Mouse (Mus musculus) frontal cortex, postnatal 14 days (tissue): ENCODE measurements around the gene Cd3eap.

Experiments
- DNase-seq, 2 experiments: peaks; one replicate each; pipeline ENCODE4 v3.0.0; 2022; ENCODE audit warnings: low spot score in 2 of 2

The Cd3eap gene

DNA sequence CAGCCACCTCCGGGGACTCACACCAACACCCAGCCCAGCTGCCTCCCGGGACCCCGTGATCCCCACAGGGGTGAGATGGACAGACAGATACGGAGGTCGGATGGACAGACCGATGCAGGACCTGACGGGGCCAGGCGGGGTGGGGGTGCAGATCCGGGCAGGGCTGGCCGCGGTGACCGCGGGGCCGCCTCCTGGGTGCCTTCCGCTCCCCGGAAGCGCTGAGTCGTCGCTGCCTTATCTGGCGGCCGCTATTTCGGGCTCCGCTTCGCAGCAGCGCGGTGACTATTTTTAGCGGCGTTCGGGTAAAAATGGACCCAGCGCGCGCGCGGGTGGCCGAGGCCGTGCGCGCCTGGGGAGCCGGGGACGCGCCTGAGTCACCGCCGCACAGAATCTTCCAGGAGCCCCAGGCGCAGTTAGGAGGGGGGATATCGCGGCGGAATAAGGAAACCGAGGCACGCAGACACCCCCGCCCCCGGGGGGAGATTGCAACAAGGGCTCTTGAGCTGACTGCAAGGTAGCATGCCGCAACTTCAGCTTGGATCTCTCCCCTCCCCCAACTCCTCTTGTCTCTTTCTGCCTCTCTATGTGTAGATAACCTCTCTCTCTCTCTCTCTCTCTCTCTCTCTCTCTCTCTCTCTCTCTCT lies 26.5 kb downstream of the Cd3eap start:
- peak; percentile 71 to 76 for DNase-seq

DNA sequence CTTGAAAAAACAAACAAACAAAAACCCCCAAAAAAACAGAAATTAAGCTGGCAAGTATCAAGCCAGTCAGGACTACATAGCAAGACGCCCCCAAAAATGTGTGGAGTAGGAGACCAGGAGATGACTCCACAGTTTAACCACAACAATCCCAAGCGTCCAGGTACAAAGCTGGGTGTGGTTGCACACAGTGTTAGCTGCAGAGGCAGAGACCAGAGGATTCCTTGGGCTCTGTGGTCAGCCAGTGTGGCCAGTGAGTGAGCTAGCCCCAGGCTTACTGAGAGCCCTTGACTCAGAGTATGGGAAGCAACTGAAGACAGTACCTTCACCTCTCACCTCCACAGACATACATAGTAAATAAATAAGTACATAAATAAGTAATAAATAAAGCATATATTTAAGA lies 27.4 kb downstream of the Cd3eap start:
- no peak for DNase-seq

DNA sequence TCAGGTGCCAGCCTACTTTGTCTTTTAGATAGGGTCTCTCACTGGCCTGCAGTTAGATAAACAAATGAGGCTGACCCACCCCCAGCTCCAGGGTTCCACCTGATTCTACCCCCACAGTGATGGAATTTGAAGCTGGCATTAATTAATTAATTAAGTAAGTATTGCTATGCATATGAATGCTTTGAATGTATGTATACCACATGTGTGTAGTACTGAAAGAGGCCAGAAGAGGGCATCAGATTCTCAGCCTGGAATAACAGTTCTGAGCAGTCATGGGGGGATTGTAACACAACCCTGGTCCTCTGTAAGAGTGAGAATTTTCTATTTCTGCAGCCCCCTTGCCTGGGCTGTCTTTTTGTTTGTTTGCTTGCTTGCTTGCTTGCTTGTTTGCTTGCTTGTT lies 30.9 kb downstream of the Cd3eap start:
- no peak for DNase-seq

DNA sequence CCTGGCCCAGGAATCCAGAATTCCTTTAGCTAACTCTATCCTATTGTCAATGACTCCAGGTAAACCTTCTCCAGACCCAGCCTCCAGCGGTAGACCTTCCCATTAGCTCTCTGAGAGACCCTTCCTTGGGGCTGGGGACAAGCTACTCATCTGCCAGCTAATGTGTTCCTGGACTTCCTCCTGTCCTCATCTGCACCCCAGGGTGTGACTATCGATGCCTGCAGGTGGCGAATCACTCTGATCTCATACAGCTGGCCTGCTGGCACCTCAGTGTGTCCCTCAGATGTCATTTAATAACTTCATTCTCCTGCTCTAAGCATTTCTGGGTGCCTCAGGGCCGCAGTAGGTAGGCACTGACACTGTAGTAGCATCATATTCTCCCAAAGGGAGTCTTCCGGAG lies 31.5 kb downstream of the Cd3eap start:
- DNase-seq, result no peak

DNA sequence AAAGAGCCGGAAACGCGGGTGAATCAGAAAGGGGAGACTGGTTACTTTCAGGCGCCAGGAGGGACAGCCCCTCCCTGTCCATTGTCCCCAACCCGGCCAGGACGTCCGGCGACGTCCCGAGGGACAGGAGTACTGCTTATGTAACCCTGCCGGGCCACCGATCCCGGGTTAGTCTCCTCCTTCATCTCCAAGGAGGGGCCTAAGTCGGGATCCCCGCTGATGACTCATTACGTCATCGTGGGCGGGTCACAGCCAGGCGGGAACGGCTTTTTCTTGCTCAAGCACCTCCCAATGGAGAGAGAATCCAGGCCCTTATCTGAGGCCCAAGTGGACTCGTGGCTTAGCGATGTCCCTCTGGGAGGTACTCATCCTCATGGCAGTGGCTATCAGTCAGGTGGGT lies 32.2 kb downstream of the Cd3eap start:
- DNase-seq, result peak; percentile 81 to 82

DNA sequence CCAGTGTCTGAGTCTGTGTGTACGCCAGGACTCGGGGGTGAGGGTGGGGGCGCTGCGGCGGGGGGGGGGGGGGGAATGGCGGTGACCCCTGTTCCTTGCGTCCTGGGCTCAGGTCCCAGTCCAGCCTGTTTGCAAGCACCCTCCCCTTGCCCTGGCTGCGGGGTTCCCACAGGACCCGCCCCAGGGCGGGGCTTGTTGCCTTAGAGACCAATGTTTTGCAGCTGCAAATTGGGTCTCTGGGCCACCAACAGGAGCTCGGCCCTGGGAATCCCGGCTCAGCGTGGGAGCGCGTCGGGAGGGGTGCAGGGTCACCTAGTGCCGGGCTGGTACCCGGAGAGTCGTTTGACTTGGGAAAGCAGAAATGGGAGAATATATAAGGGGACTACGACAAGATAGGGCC lies 32.9 kb downstream of the Cd3eap start:
- peak; percentile 56 to 59 for DNase-seq

DNA sequence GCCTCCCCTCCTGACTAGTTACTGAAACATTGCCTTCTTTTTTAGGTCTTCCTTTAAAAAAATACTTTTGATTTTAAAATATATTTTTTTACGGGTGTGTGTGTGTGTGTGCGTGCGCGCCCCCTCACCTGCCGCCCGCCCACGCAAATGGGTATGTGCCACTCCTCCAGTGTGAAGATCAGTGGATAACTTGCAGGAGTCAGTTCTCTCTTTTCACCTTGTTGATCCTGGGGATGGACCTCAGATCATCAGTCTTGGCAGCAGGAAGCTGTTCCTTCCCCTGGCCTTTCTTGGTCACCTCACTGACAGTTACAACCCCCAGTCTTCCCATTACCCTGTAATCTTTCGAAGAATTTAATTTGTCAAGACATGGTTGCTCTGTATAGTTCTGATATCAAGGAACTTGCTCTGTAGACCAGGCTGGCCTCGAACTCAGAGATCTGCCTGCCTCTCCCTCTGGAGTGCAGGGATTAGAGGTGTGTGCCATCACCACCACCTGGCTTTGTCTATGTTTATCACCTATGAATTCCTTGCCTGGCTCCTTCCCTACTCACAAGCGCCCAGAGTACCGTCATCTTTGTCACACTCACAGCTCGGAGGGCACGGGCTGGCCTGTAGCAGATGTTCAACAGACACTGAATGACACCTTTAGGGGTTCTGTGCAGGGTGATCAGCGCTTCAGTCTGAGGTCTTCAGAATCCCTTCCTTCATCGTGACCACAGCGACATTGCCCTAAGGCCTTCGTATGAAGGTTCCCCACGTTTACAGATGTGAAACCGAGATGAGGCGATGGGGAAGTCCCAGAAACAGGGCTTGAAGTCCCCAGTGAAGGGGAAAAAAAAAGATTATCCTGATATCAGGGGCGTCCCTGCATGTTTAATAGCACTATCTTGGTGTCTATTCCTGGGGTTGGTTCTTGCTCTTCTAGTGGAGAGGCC lies 33.8 kb downstream of the Cd3eap start:
- no peak for DNase-seq

DNA sequence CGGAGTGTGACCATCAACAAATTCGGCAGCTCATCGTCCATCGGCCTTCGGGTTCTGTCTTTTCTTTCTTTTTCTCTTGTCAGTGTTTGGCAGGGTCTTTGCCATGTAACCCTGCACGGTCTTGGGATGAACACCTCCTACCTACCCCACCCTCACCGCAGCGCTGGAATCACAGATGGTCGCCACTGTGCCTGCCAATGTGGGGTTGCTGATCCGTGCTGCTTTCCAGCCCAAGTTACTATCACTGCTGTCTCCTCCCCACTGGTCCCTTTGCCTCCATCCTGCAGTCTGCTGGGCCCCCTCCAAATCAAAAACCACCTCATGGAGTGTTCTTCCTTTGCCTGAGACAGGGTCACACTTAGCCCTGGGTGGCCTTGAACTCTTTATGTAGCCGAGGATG lies 35.1 kb downstream of the Cd3eap start:
- DNase-seq, result no peak

DNA sequence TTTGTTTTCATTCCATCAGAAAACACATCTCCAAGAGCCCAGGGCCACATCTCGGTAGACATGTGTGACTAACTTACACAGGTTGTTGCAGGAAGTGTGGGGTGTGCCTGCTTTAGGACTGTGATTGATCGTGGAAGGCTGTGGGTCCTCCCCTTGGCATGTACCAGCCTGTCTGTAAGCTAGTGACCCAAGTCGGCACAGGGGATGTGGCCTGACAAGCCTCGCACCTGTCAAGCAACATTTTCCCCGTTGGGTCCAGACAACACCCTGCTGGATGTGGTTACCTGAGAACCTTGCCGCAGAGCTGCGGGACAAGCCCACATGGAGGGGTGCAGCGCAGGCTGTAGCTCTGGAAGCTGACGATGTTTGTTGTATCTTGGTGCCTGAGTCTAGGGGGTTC lies 36.8 kb downstream of the Cd3eap start:
- DNase-seq, result no peak

DNA sequence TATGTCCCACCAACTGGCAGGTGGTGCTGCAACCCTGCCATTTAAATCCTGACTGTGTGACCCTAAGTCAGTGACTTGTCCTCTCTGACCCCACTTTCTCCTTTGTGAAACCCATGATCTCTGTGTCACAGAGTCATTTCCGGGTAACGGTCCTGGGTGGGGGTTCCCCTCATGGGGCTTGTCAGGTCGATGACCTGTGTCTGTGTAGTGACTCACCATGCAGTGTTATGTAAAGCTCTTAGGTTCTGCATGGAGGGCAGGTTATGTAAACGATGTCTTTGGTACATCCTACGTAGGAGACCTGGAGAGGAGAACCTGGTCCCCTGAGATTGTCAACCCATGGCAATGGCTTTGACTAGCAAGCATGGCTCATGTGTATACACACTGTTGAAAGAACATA lies 37.8 kb downstream of the Cd3eap start:
- no peak for DNase-seq

DNA sequence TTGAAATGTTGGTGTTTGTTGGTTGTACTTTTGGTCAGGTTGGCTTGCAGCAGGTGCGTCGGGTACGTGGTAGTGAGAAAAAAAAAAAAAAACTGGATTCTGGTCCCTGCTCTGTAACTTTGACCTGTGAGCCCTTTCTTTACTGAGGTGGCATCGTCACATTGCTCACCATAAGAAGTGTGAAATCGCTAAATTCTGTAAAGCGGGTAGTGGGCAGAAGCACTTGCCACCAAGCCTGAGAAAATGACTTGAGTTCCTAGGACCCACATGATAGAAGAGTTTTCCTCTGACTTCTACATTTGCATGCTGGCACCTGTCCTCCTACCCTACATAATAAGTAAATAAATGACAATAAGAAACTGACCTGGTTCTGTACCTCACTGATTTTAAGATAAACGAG lies 38.6 kb downstream of the Cd3eap start:
- no peak for DNase-seq

DNA sequence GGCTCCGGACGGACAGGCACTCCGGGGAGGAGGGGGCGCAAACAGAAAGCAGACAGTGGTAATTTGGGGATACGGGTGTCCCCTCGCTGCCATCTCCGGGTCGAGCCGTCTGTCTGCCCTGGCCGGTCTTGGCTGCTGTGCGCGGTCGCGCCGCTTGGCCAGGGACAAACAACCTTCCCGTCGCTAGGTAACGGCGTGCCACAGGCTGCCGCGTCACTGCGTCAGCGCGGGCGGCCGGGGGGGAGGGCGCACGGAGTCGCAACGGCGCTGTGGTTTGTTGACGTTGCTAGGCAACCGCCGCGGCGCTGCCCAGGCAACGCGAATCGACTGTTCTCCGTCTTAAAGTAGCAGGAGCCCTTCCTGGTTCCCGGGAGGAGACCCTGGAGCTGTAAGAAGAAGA lies 39.4 kb downstream of the Cd3eap start:
- peak; percentile 91 for DNase-seq

DNA sequence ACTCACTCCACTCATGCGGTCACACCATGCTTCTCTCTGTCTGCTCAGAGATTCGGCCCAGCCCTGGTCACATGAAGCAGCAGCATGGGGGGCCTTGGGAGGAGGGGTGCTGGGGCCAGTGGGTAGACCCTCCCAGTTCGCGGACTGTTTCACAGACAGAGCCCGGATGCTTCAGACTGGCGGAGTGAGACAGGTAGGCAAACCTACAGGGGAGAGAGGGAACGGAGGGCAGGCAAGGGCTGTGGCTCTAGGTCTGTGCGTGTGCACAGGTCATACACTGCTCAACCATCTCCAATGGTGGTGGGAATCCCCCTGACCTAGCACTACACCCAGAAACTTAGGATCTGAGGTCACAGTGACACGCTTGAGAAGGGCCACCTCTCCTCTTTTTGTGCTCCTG lies 39.8 kb downstream of the Cd3eap start:
- no peak for DNase-seq

DNA sequence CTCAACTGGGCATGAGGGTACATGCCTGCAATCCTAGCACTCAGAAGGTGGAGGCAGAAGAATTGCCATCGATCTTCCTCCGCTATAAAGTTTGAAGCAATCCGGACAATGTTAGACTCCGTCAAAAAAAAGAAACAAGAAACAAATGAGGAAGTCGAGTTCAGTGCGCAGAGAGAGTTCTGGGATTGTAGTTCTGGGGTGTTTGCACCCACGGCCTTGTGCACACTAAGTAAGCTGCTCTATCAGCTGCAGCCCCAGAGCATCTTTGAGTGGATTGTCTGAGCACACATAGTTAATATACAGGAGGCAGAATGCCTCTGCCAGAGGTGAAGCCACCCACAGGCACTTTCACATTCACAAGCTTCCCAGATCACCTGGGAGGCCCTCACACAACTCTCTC lies 40.6 kb downstream of the Cd3eap start:
- no peak for DNase-seq

DNA sequence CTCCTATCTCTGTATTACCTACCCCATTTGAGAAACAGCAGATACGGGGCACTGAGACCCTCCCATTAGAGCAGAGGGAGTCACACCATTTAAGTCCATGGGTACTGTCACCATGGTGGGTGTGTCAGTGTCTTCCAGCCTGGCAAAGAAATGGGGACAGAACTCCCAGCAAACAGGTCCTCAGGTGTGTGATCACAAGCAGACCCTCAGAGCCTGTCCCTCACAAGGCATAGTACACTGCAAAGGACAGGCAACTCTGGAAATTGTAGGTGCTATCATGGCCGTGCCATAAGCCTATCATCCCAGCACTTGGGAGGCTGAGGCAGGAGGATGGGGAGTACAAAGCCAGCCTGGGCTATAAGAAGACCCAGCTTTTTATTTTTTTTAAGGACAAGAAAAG lies 41.1 kb downstream of the Cd3eap start:
- no peak for DNase-seq

DNA sequence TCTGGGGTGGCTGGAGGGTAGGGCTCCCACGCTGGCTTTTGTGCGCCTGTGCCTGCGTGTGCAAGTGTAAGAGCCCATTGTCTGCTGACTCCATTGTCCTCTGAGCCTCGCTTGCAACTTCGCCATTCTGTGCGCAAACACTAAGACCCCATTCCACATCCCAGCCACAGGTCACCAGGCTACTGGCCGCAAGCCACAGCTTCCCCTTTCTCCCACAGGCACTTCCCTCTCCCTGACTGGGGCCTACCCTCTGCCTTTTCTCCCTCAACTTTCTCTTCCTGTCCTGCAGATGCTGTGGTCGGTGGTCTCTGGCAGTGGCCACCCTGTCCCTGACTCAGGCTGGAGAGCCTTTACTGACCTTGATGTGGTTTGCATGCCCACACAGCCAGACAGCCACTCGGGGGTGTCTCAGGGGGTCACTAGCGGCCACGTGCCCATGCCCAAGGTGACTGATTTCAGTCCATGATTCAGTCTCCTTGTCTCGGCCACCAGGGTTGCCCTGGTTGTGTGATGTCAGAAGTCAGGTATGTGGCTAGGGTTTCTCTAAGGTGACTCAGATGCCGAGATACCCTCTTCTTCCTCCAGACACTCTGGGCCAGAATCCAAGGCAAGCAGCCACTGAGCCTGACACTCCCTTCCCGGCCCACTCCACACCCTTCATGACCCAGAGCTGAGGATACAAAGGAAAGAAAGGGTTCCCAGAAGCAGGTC lies 42.7 kb downstream of the Cd3eap start:
- no peak for DNase-seq

DNA sequence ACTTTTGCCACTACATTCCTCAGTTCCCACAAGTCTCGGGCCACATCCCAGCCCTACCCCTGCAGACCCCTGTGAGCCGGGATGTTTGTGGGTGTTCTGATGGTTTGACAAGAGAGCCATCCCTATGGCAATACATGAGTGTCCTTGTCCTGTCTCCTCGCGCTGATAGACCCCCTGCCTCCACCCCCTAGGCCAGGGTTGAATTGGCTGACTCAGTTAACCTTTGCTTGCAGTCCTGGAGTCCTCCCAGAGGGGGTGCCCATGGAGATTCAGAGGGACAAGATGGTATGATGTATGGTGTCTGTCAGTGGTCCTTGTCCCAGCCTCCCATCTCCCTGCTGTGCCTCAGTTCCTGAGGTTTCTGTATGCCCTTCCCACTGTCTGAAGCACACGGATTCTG lies 45.2 kb downstream of the Cd3eap start:
- no peak for DNase-seq

DNA sequence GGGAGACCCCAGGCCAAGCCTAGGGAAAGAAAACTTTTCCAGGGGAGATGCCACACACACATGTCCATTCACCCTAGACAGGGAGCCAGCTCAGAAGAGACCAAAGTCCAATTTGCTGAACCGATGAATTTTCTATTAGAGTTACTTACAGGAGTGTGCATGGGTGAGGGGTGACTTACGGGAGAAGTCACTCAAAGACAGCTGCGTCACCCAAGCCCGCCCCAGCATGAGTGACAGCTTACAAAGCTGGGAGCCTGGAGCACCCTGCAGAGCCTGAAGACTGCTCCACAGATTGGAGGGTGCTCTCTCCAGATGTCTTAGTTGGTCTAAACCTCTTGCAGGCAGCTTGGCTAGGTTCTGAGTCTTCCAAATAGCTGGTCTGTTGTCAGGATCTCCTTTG lies 47.3 kb downstream of the Cd3eap start:
- no peak for DNase-seq

DNA sequence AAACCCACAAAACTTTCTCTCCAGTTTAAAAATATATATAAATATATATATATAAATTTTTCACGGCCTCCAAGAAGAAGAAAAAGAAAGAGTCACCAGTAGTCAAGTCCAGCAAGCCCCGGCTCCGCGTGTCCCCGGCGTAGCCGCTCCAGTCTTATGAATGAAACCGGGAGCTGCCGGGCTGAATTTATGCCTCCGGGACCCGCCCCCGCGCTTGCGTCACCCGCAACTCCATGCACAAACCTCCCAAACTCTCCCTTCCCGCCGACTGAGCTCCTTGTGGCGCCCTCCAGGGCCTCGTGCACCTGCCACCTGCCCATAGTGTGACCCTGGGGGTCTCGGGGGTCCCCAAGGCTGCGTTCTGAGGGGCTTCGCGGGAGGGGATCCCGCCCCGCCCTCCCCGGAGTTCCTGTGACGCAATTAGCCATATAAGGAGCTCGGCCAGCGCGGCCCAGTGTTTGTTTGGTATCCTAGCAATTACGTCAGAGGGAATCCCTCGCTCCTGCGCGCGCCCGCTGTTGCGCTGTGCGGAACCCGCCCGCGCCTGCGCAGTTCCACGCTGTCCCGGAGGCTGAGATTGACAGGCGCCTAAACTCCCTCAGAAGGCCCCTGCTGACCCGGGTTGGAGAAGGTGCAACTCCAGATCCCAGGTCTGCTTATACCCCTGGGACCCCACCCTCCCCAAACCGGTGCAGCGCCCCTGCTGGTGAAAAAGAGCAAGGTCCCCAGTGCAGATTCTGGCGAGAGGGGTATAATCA lies 49.2 kb downstream of the Cd3eap start, which contains the start of gene Fosb:
Gene Fosb, minus strand, starts transcription at position 168 of the 758 bp plus-strand sequence.
- DNase-seq, result peak; percentile 92 to 93

DNA sequence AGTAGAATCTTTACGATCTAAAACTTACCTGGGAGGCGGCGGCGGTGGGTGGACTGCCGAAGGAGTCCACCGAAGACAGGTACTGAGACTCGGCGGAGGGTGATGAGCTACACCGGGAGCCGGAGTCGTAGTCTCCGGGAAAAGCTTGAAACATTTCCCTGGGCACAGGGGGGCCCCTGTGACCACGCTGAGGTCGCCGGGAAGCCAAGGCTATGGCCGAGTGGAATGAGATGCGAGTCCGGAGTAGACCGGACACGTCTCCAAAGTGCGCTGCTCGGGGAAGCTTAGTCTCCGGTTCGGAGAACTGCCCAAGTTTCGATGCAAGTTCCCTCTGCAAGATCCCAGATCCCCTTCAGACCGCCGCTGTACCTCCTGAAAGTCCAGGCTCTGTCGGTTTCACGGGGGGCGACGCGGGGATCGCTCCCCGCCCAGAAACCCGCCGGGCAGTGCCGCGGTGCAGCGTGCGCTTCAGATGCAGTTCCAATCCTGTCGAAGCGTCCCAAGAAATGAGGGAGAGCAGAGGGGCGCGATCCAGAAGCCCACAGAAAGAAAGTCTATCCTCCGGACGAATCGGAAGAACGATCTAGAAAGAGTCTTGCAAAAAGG lies 49.9 kb downstream of the Cd3eap start:
- DNase-seq, result no peak
